Mouse (Mus musculus): Measurements from ENCODE around the gene Rasgef1c.

Gene Rasgef1c

DNA sequence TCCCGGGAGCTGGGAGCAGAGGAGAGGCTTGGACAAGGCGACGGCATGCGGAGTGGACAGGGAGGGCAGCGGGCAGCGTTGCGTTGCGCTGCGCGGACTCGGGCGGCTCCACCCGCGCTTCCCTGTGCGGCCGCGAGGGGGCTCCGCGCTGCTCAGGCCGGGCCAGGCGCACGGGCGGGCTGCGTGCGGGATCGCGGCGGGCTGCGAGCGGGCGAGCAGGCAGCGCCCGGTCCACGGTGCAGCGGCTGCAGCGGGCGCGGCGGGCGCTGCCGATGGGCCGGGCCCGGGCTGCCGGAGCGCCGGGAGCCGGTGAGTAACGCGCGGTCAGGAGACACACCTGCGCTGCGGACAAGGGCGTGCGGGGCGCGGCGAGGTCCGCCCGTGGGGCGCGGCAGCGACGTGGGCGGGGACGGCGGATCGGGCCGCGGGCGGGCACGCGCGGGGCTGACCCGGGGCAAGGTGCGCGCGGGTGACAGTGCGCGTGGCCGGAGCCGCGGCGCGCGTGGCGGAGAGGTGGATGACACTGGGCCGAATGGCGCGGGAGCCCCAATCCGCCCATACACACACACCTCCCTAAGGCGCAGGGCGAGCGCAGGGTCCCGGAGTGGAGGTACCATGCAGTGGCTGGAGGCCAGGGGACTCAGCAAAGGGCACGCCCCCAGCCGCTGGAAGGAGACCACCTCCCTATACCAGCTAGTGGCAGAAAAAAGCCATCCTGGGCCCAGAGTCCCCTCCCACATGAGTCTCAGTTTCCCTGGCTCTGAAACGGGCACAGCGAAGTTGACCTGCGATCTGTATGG is at the start of gene Rasgef1c:
Gene Rasgef1c (plus strand): TSS at position 177 of the 800 bp plus-strand sequence.
- DNase-seq (ENCODE audit: low read depth): no peak

DNA sequence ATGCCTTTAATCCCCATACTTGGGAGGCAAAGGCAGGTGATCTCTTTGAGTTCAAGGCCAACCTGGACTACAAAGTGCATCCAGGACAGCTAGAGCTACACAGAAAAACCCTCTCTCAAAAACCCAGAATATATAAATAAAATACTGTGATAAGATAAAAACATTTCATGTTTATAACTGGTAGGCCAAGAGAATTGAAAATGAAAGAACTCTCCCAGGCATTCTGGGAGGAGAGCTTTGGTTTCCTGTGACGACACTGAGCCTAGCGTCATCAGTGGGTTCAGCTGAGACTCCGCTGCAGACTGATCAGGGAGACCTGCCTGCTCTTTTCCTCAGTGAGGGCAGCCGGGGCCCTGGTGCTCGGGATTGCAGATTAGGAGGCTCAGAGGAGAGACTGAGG is 46.5 kb upstream of the Rasgef1c start:
- DNase-seq (ENCODE audit: low read depth): no peak

DNA sequence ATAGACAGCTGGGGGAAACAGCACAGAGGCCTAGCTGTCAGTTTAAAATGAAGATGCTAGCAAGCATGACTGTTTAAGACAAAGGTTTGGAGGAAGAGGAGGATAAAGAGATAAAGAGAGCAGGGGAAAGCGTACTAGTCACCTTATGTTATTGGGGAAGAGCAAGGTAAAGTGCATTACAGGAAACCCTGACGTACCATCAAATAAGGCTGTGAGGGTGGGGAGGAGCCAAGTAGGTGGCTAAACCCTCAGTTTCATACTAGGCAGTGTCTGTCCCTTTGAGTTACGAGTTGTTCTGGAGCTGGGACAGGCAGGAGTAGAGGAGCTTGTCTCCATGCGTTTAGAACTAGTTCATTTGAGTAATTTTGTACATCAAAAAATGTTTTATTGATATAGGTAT is 40.5 kb upstream of the Rasgef1c start:
- no peak for DNase-seq (ENCODE audit: low read depth)

DNA sequence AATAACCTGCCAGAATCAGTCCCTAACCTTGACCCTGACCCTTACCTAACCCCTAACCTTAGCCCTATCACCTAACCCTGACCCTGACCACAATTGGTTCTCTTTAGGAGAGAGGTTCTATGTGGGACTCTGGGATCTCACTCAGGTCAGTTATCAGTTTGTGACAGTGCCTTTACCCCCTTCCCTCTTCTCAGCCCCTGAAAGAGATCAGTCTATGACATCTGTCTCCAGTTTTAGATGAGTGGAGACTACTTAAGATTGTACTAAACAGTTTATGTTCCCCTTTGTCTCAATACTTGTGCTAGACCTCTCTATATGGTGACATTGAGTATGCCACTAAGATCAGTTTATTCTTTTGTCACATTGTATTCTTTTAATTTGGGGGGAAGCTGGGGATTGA is 37.7 kb upstream of the Rasgef1c start:
- DNase-seq (ENCODE audit: low read depth): no peak

DNA sequence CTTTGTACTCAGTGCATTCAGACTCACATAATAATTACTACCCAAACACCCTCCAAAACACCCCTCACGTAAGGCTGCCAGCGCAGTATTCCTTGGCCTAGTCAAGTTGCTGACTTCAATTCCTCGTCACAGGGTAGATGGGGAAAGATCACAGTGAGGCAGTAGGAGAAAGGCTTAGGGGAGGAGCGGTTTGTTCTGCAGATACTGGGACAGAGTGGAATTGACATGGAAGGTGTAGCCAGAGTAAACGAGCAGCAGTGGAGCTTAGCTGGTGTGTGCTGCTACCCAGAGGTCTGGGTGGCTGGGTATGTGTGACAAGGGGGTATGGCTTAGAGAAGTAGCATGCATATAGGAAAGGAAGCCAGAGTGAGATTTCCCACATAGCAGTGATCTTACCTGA is 34.3 kb upstream of the Rasgef1c start:
- no peak for DNase-seq (ENCODE audit: low read depth)

DNA sequence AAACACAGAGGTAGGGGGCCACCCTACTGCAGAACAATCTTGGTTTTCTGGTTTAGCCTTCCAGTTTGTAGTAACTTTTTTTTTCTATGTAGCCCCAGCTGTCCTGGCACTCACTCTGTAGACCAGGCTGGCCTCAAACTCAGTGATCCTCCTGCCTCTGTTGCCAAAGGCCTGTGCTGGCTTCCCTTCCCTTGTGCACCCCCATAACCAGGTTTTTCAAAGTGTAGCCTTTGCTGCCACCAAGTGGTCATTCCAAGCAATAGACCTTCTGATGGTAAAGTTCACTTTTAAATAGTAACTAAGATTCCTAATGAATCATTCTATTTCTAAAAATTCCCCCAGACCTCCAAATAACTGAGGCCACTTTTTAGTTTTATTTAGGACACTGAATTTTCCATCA is 31.9 kb upstream of the Rasgef1c start:
- DNase-seq (ENCODE audit: low read depth): peak; percentile 56

DNA sequence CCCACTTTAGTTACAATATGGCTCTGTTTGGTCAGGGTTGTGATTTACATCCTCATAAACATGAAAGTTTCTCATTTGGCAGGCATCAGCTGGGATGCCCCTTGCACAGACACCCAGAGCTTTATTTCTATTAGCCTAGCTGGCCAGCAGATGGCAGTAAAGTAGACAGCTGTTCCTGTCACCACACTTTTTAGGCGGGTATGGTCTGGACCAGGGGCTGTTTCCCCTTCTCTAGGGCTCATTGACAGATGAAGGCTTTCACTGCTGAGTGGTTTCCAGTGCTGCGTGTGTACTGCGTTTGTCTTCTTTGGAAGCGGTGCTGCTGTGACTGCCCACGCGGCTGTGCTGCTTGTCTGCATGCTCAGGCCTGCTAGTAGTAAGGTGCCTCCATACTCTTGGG is 29.7 kb upstream of the Rasgef1c start:
- DNase-seq (ENCODE audit: low read depth): peak; percentile 45

DNA sequence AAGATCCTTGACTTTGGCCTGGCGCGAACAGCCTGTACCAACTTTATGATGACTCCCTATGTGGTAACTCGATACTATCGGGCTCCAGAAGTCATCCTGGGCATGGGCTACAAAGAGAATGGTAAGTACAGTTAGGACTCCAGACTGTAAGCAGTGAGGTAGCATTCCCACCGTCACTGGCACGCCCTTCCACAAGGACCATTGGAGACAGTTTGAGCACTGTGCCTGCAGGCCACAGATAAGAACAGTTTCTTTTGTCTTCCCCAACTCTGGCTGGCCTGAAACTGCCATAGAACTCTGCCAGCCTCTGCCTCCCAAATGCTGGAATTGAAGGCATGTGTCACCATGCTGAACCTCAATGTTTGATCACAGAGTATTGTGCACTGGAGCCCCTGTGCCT is 28.9 kb upstream of the Rasgef1c start:
- DNase-seq (ENCODE audit: low read depth): no peak

DNA sequence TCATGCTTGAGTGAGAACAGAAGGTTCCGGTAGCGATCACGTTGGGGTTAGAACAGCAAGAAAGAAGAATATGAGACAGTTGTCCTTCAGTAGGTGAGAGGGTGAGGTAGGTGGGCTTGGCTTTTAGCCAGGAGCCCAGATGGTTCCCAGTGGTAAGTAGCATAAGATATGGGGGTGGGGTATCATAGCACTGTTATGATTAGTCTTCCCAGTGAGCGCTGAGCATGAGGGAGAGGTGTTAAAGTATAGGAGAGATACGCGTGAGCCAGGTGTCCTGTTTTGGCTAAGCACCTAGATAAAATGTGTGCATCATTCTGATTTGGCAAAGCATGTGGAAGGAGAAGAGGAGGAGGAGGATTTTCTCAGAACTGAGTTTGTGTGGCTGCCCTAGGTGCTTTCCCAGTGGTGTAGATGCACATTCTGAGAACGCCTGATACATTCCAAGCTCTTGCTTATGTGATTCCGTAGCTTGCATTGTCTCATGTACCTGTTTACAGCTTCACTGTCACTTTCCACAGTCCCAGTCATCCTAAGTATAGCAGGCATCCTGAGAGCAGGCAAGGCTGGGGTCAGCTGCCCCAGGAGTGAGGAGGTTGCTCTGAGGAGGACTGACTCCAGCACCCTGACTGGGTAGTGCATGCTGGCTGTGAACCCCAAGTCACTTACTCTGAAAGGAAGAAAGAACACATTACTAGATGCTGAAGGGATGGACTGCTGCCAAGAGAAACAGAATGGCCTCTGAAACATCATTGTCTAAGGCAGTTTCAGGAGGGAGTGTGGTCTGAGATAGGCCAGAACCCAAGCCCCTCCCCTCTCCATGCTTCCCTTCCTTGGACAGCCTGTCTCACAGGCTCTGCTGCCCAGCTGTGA is 24.5 kb upstream of the Rasgef1c start:
- no peak for DNase-seq (ENCODE audit: low read depth)

DNA sequence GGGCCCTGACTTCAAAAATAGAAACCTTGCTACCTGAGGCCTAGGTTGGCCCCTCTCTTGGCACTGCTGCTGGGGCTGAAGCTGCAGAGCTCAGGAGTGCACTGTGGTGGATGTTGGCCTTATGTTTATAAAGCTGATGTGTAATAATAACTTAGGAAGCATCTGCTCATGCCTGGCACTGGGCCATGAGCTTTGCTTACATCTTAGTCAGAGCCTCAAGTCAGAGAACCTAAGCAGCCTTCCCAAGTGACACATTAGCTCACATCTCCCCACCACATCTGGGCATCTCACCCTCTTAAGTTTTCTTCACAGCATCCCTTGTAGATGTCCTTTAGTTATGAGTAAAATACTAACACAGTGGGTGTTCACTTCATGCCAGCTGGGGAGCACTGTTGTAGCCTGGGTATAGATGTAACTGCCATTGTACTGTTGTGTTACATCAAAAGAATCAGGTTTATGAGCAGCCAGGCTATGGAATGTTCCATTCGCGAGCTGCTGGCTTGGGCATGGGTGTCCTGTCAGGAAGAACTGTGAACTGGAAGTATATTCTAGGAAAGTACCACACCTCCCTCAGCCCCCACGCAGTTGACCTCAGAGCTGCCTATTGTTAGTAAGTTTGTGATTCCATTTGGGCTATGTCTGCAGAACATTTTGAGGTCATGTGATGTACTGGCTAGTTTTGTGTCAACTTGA is 21.5 kb upstream of the Rasgef1c start:
- DNase-seq (ENCODE audit: low read depth): no peak

DNA sequence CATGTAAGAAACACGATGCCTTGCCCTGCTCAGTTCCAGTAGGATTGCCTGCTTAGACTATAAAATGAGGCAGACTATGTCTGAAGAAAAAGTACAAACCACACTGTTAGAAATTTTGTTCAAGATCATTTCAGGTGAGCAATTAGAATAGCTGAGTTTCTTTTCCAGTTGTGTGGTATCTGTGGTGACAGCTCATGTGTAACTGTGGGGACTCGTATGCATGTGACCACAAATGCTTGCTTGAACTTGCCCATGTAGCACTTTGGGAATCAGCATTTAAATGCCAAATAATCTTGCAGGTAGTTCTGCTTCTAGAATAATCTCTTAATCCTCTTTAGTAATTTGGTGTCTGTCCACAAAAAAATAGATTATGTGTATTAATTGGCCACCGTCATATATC is 18.2 kb upstream of the Rasgef1c start:
- DNase-seq (ENCODE audit: low read depth): no peak

DNA sequence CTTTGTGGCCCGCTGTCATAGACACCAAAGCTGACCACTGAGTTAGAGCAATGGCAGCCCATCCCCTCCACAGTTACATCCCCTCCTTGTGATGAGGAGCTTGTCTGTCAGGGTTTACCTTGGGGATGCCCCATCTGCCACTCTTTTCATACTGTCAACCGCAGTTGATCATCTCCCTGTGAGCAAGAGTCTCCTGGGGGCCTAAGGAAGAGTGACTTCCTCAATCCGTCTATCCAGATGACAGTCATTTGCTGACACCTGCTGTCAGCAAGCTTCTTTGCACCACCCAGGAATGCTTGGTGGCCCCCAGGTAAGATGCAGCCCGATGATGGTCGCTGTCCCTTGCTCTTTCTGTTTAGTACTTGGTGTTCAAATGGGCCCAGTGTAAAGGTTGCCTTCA is 13.2 kb upstream of the Rasgef1c start:
- no peak for DNase-seq (ENCODE audit: low read depth)

DNA sequence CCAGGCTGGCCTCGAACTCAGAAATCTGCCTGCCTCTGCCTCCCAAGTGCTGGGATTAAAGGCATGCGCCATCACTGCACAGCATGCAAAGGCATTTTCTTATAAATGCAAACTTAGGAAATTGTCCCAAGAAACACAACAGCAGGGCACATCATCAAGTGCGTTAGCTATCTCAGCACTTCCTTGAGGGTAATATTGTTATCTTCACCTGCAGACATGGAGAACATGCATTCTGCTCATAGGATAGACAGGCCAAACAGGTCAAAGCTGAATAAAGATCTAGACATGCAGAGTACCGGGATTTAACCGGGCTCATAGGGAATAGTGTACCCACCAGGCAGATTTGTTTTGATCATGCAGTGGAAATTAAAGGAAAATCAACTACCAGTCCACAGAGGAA is 9.6 kb upstream of the Rasgef1c start:
- no peak for DNase-seq (ENCODE audit: low read depth)

DNA sequence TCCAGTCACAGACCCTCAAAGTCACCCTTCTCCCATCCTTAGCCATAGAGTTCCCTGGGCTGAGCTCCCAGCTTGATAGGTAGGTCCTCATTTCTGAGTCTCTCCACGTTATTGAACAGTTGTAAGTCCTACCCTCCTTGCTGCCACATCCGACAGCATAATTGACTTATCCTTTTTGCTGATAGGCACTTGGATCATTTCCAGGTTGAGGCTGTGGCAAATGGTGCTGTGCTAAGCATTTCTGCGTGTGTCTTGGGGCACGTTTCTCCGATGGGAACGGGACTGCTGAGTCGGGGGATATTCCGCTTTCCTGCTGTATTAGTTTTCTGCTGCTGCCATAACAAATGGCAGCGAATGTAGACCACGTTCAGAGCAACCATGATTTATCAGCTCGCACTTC is 7.8 kb upstream of the Rasgef1c start:
- DNase-seq (ENCODE audit: low read depth): no peak

DNA sequence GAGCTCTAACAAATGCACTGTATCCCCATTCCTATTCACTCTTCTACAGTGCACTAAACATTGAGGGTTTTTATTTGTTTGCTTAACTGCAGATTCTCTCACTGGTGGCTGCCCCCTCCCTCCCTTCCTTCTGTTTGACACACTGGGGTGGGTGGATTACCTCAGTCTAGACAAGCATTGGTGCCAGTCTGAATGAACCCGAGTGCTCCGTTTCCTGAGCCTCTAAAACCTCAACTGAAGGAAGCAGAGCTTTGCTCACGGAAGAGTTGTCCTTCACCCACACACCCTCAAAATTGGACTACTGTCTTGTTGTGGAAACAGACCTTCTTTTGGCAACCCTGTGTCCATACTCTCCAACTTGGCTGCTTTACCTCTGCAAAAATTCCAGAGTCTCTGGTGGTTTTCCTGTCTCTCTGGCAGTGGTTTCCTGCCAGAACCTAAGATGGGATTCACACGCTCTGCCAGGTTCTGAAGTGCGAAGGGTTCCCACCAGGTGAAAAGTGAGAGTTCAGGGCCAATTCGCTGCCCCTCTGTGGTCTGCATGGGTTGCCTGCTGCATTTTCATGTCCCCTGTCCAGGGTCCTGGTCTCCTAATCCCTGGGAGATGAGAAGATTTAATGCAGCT is 5.6 kb upstream of the Rasgef1c start:
- no peak for DNase-seq (ENCODE audit: low read depth)

DNA sequence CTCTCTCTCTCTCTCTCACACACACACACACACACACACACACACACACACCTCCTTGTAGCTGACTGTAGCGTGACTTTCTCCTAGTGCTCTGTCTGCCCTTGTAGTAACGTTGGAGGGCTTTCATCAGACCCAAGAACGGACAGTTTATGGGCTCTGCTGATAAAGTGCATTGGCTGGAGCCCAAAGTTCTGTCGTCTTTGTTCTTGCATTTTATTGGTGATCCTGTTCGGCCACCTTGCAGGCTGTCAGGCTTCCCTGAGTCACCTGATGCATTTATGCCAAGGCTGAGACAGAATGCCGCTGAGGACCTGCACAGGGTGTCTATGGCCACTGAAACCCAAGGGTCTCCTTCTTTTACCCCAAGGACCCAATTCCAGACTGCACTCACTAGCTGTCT is 1.6 kb upstream of the Rasgef1c start:
- DNase-seq (ENCODE audit: low read depth): no peak

DNA sequence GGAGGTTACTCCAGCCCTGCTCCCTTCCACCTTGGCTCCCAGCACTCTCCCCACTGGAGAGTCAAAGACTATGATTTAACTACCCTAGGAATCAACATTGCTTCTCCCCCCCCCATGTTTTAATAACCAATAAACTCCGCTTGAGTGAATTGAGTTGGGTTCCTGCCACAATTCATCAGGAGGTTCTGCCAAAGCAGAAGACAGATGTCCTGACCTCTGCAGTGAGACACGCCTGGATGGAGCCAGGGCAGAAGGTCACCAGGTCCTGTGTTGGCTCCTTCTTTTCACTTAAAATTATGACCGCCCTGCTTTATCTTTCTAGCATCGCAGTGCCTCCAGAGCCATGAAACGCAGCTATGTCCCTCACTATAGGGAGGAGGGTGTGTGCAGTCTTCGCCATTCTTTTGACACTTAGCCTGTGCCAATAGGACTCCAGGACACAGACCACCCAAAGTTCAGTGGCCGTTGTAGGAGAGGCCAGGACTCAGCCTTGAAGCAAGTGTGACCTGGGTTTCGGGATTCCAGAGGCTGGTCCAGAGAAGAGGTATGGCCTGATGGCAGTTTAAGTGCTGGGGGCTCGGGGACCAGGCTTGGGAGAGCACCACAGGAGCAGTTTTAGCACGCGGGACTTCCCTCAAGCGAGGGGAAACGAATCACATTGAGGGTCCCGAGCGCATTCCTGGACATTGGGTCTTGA is 525 bp upstream of the Rasgef1c start:
- DNase-seq (ENCODE audit: low read depth): no peak

DNA sequence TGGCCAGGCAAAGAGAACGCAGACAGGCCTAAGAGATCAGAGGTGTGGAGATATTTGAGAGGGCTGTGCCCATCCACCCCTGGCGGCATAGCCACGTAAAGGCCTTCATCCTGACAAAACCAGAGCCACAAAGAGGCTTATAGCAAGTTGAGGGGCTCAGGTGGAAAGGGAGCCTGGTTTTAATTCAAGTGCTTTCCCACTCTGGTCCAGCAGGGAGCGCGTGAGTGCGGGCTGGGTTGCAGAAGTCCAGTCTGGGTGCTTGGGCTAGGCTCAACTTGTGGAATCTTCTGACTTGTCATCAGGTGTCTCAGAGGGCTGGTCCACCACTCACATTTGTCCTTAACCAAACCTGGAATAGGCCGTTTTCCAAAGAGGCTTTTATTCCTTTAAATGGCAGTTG is 1.7 kb downstream of the Rasgef1c start:
- DNase-seq (ENCODE audit: low read depth): peak; percentile 53

DNA sequence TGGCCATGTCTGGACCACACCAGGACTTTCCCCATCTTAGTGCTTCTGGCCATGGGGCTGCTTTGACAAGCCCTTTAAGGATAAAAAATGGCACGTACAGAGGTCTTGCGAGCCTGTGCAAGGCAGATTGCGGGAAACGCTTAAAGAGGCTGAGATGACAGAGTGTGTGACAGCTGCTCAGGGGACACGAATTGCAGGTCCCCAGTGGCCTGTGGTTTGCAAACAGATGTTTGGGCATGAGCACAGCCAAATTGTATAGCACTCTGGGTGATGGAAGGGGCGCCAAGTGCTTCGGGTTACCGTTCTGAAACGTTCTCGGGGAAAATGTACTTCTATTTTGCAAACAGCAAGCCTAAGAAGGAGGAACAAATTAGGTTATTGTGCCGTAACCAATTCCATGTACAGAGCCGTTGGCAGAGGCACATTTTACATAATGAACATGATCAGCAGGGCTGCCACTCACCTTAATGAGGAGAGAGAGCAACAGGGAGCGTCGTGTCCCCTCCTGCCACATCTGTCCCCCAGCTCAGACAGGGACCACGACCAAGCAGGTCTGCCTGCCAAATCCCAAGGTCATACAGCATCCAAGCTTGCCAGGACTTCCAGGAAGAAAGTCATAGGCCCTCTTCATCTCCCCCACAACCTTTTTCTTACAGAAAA is 17.0 kb downstream of the Rasgef1c start:
- DNase-seq (ENCODE audit: low read depth): no peak

DNA sequence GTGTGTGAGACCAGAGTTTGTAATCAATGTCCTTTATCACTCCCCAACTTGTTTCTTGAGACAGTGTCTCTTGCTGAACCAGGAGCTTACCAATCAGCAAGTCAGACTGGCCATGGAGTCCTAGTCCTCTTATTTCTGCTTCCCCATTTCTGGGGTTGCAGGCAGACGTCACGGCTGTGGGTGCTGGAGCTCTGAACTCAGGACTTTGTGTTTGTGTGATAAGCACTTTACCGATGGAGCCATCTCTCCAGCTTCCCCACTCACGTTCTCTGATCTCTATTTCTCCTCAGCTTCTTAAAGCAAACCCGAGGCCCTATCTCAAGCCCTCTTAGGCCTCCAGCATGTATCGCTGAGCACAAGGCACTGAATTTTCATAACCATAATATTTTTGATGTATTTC is 17.7 kb downstream of the Rasgef1c start:
- no peak for DNase-seq (ENCODE audit: low read depth)

DNA sequence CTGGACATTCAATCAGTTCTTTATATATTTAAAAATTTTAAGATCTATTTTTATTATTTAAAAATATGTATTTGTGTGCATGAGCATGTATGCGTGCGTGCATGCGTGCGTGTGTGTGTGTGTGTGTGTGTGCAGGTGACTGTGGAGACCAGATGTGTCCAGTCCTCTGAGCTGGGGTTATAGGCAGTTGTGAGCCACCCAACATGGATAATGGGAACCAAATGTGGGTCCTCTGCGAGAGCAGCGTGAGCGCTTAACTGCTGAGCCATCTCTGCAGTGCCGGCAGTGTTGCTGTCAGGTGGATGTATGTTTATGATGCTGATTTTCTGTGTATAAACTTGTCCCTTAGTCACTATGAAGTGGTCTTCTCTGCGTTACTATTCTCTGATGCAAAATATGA is 21.9 kb downstream of the Rasgef1c start:
- no peak for DNase-seq (ENCODE audit: low read depth)

All from c-Kit-positive CD71-negative TER-119-negative erythroid progenitor cells, embryonic 14.5 days (primary cell).